Mouse (Mus musculus) adrenal gland, postnatal 25 days (tissue): Measurements from ENCODE around the gene Wnt7a. TPM values are rescaled to one million over a fixed set of nuclear protein-coding genes. Genes with fewer than 3 reads are reported as not detected.
A peak's percentile ranks its signal among the peaks of the same experiment; 100 is the strongest.

Experiments used
- DNase-seq: peaks from one replicate; pipeline ENCODE4 v3.0.0; 2021; ENCODE audit warnings: mixed read lengths
- long read RNA-seq: library from polyadenylated mRNA; stranded (forward); transcript quantifications from one replicate; pipeline ENCODE4 v2.0.0, GENCODE M21; 2021
- total RNA-seq: library from RNA; stranded (reverse); gene quantifications from 2 replicates; pipeline ENCODE4 v1.2.3, GENCODE M21; 2021

Wnt7a gene
- not detected in 2 replicates for total RNA-seq
- long read RNA-seq = 0 reads

GRCm38 (mm10) chr6:91410961-91411368, at the start of gene Wnt7a:
Gene Wnt7a (minus strand): TSS chr6:91411363.
- DNase-seq = peak; percentile 3

GRCm38 (mm10) chr6:91459471-91459870, 48.3 kb upstream of the Wnt7a start:
- DNase-seq = no peak

GRCm38 (mm10) chr6:91454546-91454945, 43.4 kb upstream of the Wnt7a start:
- DNase-seq = no peak

GRCm38 (mm10) chr6:91452056-91452455, 40.9 kb upstream of the Wnt7a start:
- no peak for DNase-seq

GRCm38 (mm10) chr6:91449472-91450225, 38.5 kb upstream of the Wnt7a start:
- DNase-seq = no peak

- DNase-seq = no peak
Measured at GRCm38 (mm10) chr6:91445316-91445715, 34.2 kb upstream of the Wnt7a start.

GRCm38 (mm10) chr6:91441145-91441662, 30.0 kb upstream of the Wnt7a start:
- no peak for DNase-seq

GRCm38 (mm10) chr6:91440474-91441144, 29.4 kb upstream of the Wnt7a start:
- peak; percentile 93 for DNase-seq

GRCm38 (mm10) chr6:91424151-91424550, 13.0 kb upstream of the Wnt7a start:
- no peak for DNase-seq

GRCm38 (mm10) chr6:91421629-91422028, 10.5 kb upstream of the Wnt7a start:
- no peak for DNase-seq

GRCm38 (mm10) chr6:91417291-91417845, 6.2 kb upstream of the Wnt7a start:
- DNase-seq = peak; percentile 17

- no peak for DNase-seq
Measured at GRCm38 (mm10) chr6:91416146-91416545, 5.0 kb upstream of the Wnt7a start.

GRCm38 (mm10) chr6:91414890-91415289, 3.7 kb upstream of the Wnt7a start:
- DNase-seq = peak; percentile 47

- peak; percentile 73 for DNase-seq
Measured at GRCm38 (mm10) chr6:91411369-91411981, 312 bp upstream of the Wnt7a start.

- no peak for DNase-seq
Measured at GRCm38 (mm10) chr6:91410168-91410780, 889 bp downstream of the Wnt7a start.

GRCm38 (mm10) chr6:91409448-91410167, 1.6 kb downstream of the Wnt7a start:
- no peak for DNase-seq

- no peak for DNase-seq
Measured at GRCm38 (mm10) chr6:91408616-91409015, 2.5 kb downstream of the Wnt7a start.

GRCm38 (mm10) chr6:91401591-91401990, 9.6 kb downstream of the Wnt7a start:
- no peak for DNase-seq

GRCm38 (mm10) chr6:91400514-91400913, 10.6 kb downstream of the Wnt7a start:
- no peak for DNase-seq

- no peak for DNase-seq
Measured at GRCm38 (mm10) chr6:91392475-91393174, 18.5 kb downstream of the Wnt7a start.

- DNase-seq = no peak
Measured at GRCm38 (mm10) chr6:91389141-91389540, 22.0 kb downstream of the Wnt7a start.
